Mouse (Mus musculus) liver, embryonic 15.5 days (tissue): ENCODE data around the gene Tmem178. TPM values are rescaled to one million over a fixed set of nuclear protein-coding genes. Genes with fewer than 3 reads are reported as not detected.
"Not testable (repeated sequence)": the region's sequence is repeated elsewhere in the genome, so short reads cannot be mapped to it uniquely, and the experiment has no call there.

Experiments used
- ATAC-seq: fragments of 200-750 bp; cut with Nextera tagmentation; 2 replicates; pipeline ENCODE4 v1.8.0; 2017; ENCODE audit warnings: moderate number of reproducible peaks, mild to moderate bottlenecking, moderate library complexity; ENCODE audit not compliant: insufficient read depth
- H3K27ac ChIP-seq: fragments of 300-500 bp; sonication (generic); replicated peaks from 2 replicates; pipeline ENCODE4 v1.5.1; 2015; ENCODE audit warnings: mild to moderate bottlenecking, inconsistent platforms
- H3K27me3 ChIP-seq: fragments of 300-500 bp; sonication (generic); 2 replicates; pipeline ENCODE4 v1.6.1; 2015; ENCODE audit warnings: mild to moderate bottlenecking, inconsistent platforms
- H3K36me3 ChIP-seq: fragments of 300-500 bp; sonication (generic); replicated peaks from 2 replicates; pipeline ENCODE4 v1.6.1; 2015; ENCODE audit warnings: moderate library complexity, mild to moderate bottlenecking, inconsistent platforms
- H3K4me1 ChIP-seq: fragments of 300-500 bp; sonication (generic); replicated peaks from 2 replicates; pipeline ENCODE4 v1.6.1; 2015; ENCODE audit warnings: inconsistent platforms
- H3K4me2 ChIP-seq: fragments of 300-500 bp; sonication (generic); 2 replicates; pipeline ENCODE4 v1.6.1; 2015; ENCODE audit warnings: moderate library complexity, mild to moderate bottlenecking, inconsistent platforms
- H3K4me3 ChIP-seq: fragments of 300-500 bp; sonication (generic); replicated peaks from 2 replicates; pipeline ENCODE4 v1.5.1; 2015; ENCODE audit warnings: mild to moderate bottlenecking, inconsistent platforms
- H3K9ac ChIP-seq: fragments of 300-500 bp; sonication (generic); 2 replicates; pipeline ENCODE4 v1.6.1; 2015; ENCODE audit warnings: moderate library complexity, mild to moderate bottlenecking, inconsistent platforms
- H3K9me3 ChIP-seq: fragments of 300-500 bp; sonication (generic); replicated peaks from 2 replicates; pipeline ENCODE4 v1.6.1; 2016; ENCODE audit warnings: inconsistent platforms
- WGBS: fragments of 180-500 bp; shearing (Covaris S2); methylation state at CpG from one replicate; pipeline ENCODE4 v1.1.7; 2015; ENCODE audit warnings: mixed read lengths; ENCODE audit not compliant: insufficient replicate concordance; 5-methylcytosine and 5-hydroxymethylcytosine counted together
- polyA plus RNA-seq: library from polyadenylated mRNA; unstranded; fragments of >200 nt; fragmentation: Nextera tagmentation; extraction: Ambion mirVana; gene quantifications from 2 replicates; pipeline ENCODE4 v1.2.1, GENCODE M21; 2015

The Tmem178 gene
- polyA plus RNA-seq, 1 experiment from 2014 or later: 0.23 TPM

DNA sequence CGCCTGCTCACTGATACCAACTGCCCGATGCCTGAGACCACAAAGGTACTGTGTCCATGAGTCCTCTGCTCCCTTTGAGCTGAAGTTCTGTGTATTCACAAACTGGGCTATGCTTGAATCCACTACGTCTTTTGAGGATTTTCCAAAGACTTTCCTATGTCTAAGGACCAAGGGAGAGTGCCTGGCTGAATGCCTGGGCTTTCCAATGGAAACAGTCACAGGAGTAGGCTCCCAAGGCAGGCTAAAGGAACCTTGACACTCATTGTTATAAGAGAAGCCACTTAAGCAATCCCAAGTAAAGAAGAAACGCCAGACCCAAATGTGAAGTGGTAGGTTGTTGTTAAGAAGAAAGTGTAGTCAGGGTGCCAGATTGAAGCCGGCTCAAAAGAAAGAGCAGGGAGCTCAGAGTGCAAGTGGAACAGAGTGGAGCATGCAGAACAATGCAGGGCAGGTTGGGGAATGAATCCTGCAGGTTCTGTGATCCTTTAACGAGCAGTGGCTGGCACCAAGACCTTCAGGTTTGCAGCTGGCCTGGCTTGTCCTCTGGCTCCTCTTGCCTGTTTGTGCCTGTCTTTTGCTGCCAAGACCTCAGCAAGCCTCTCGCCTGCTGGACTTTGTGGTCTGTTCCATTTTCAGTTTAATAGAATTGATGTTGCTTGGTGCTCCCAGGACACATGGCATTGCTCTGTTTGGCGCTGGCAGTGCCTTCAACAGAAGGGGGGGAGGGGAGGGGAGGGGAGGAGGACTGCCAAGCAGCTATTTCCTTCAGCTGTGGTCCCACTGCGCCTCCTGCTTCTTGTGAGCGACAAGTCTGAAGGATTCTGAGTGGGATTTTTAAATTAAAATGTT, 22.9 kb upstream of the Tmem178 start:
- WGBS: 54% methylated on average over 10 of the region's 10 CpGs
- H3K9me3 ChIP-seq: no peaks in the 10 kb centered on the region
- no peak overlapping the region for H3K9ac ChIP-seq
- no peaks in the 10 kb centered on the region for H3K36me3 ChIP-seq
- no peak for ATAC-seq
- no peak overlapping the region for H3K4me3 ChIP-seq
- H3K4me1 ChIP-seq: no peaks in the 10 kb centered on the region
- no peak overlapping the region for H3K4me2 ChIP-seq
- H3K27ac ChIP-seq: no peak overlapping the region
- H3K27me3 ChIP-seq: no peaks in the 10 kb centered on the region

DNA sequence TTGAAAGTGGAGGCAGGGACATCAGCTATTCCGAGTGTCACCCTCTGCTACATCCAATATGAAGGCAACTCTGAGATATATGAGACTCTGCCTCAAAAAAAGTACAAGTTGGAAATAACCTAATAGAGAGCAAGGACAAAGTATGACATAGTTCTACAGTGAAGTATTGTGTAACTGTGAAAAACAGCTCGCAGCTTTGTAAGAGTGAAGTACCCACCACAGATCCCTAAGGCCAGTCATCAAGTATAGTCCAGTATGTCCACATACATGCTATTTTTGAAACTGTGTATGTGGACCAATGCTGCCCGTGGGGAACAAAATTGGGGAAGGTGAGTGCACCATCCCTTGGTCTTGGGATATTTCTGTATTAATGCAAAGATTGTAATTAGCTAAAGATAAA, 18.9 kb upstream of the Tmem178 start:
- H3K4me1 ChIP-seq: no peaks in the 10 kb centered on the region
- no peak overlapping the region for H3K4me3 ChIP-seq
- no peak overlapping the region for H3K9ac ChIP-seq
- no peak overlapping the region for H3K27ac ChIP-seq
- ATAC-seq: no peak
- no peaks in the 10 kb centered on the region for H3K27me3 ChIP-seq
- no peak overlapping the region for H3K4me2 ChIP-seq
- 59% methylated on average over 3 of the region's 3 CpGs for WGBS
- no peaks in the 10 kb centered on the region for H3K9me3 ChIP-seq
- no peaks in the 10 kb centered on the region for H3K36me3 ChIP-seq

DNA sequence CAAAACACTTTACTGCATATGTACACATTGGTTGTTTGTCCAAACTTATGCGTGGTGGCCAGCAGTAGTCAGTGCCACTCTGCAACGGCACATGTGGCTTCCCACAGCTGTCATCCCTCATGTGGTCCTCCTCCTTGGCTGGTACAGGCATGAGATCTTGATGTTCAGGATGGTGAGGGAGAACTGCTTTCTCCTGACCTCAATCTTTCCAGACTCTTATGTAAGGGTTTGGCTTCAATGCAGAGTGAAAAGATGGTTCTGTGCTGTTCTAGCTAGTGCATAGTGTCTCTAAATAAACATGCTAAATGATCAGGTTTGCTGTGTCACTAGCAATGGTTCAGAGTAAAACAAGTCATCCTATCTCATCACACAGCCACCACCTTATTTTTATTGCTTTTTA, 17.3 kb upstream of the Tmem178 start:
- H3K4me1 ChIP-seq: no peaks in the 10 kb centered on the region
- no peaks in the 10 kb centered on the region for H3K9me3 ChIP-seq
- no peaks in the 10 kb centered on the region for H3K27me3 ChIP-seq
- H3K27ac ChIP-seq: no peak overlapping the region
- H3K4me2 ChIP-seq: no peak overlapping the region
- WGBS: 72% methylated on average over 2 of the region's 2 CpGs
- H3K36me3 ChIP-seq: no peaks in the 10 kb centered on the region
- H3K4me3 ChIP-seq: no peak overlapping the region
- H3K9ac ChIP-seq: no peak overlapping the region
- no peak for ATAC-seq

DNA sequence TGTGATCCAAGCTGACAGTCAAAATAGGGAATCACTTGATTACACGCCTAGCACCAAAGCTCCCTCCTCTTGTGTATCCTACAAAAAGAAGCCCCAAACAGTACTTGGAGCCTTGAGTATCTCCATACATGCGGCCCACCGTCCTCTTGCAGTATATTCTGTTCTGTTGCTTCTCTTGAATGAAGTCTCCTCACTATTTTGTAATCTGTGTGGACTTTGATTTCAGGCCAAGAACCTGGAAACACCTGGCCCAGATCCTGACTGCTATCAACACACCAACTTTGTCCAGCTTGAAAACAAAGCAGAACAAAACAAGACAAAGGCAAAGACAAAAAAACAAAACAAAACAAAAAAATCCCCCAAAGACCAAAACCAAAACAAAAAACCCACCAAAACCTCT, 11.7 kb upstream of the Tmem178 start:
- Histone ChIP-seq H3K4me1 (0 out of 2 replicates have a peak, but pooled peaks cover 2% of the 10 kb centered on the region), H3K4me2 (no peak overlapping the region), H3K4me3 (no peak overlapping the region), H3K27ac (no peak overlapping the region), H3K9ac (no peak overlapping the region), H3K9me3 (no peaks in the 10 kb centered on the region), H3K36me3 (no peaks in the 10 kb centered on the region), H3K27me3 (no peaks in the 10 kb centered on the region)
- WGBS: 61% methylated on average over 3 of the region's 3 CpGs
- no peak for ATAC-seq

DNA sequence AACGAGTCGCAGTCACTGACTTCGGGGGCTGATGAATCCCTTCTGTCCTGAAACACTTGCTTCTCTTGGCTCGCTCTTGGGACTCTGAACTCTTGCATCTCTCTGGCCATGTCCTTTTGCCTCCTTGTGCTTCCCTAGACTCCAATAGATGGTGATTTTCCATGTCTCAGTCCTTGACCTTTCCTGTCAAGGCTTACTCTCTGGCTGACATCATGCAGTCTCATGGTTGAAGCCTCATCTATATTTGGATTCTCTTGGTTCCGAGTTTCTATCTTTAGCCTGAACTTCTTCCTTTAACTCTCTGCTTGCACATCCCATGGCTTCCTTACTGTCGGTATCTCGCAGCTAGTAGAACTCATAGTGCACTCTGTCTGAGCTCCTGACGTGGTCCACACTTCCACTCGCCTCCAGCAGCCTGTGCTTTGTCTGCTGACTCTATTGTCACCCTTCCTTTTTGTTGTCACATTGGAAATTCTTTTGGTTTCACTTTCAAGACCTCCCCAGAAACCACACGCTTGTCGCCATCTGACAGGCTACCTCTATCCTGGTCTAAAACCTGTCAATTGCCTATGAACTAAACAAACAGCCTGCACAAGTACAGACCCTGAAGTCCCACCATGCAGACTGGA, 10.9 kb upstream of the Tmem178 start:
- WGBS: 38% methylated on average over 11 of the region's 11 CpGs
- no peak for ATAC-seq
- Histone ChIP-seq H3K4me3 (no peak overlapping the region), H3K4me2 (peak overlapping the region; percentile 18; the same call in 1 of the 2 replicates), H3K9me3 (no peaks in the 10 kb centered on the region), H3K9ac (no peak overlapping the region), H3K4me1 (0 out of 2 replicates have a peak, but pooled peaks cover 2% of the 10 kb centered on the region), H3K27me3 (no peaks in the 10 kb centered on the region), H3K36me3 (no peaks in the 10 kb centered on the region), H3K27ac (no peak overlapping the region)

DNA sequence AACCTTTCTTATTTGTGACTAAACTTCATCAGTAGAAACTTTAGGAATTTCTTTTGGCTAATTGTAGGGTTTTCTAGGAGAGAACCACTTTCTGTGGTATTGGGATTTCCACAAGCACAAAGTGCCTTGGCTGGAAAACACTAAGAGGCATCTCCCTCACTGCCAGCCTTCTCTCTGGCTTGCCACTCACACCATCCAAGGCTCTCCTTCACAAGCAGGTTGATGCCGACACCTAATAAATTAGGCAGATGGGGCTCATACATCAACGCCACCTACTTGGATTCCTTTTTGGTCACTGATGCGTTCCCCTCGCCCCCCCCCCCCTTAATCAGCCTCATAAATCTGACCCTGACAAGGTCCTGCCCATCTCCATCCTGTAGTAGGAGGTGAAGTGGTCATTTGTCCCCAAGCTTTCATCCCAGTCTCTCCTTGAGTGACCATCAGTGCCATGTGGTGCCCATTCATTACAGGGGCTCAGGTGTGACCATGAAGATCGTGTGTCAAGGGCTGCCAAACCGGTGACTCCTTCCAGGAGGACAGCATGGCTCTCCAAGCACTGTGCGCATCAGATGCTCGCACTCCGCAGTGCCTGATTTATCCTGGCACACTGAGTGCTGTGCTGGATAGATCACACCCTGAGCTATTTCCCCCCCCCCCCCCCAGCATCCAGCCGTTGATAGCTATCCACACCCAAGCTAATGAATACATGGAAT, 8.5 kb upstream of the Tmem178 start:
- Histone ChIP-seq H3K27me3 (no peaks in the 10 kb centered on the region), H3K4me2 (no peak overlapping the region), H3K36me3 (no peaks in the 10 kb centered on the region), H3K4me1 (0 out of 2 replicates have a peak, but pooled peaks cover 2% of the 10 kb centered on the region), H3K9ac (no peak overlapping the region), H3K27ac (no peak overlapping the region), H3K4me3 (no peak overlapping the region), H3K9me3 (no peaks in the 10 kb centered on the region)
- no peak for ATAC-seq
- 51% methylated on average over 10 of the region's 10 CpGs for WGBS

DNA sequence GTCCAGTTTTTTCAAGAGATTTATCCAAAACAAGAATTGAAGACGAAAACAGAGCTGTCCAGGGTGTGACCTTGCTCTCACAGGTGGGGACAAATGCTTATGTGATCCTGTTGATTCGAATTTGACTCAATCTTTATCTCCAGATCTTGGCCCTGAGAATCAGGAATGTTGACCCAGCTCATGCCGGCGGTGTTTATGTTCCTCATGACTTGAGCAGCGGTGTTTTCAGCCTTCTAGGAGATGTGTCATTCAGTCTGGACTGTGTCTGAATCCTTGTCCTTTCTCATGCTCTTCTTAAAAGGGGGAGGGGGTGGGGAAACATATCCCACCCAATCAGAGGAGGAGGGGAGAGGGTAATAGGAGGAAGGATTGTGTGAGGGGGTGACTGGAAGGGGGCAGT, 7.9 kb upstream of the Tmem178 start:
- no peaks in the 10 kb centered on the region for H3K27me3 ChIP-seq
- H3K9ac ChIP-seq: no peak overlapping the region
- ATAC-seq: no peak
- H3K4me1 ChIP-seq: 0 out of 2 replicates have a peak, but pooled peaks cover 2% of the 10 kb centered on the region
- no peak overlapping the region for H3K4me2 ChIP-seq
- H3K36me3 ChIP-seq: no peaks in the 10 kb centered on the region
- 53% methylated on average over 5 of the region's 5 CpGs for WGBS
- no peak overlapping the region for H3K4me3 ChIP-seq
- no peaks in the 10 kb centered on the region for H3K9me3 ChIP-seq
- H3K27ac ChIP-seq: no peak overlapping the region

DNA sequence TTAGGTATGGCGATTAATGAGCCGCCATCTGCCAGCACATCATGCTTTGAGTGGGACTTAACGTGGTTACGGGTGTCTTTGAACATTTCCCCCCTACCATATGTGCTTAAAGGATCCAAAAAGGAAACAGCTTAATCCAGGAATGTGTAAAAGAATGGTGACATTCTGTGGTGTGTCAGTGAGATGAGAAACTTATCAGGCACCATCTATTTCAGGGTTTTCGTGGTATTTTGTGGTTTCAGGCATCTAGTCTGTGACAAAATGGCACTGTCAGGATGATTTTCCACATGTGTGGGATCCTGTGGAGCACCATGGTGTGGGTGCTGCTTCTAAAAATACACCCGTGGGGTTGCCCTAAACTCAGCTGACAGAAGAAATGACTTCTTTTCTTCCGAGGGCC, 4.6 kb upstream of the Tmem178 start:
- Histone ChIP-seq H3K27ac (no peak overlapping the region), H3K9me3 (no peaks in the 10 kb centered on the region), H3K4me3 (no peak overlapping the region), H3K36me3 (no peaks in the 10 kb centered on the region), H3K9ac (no peak overlapping the region), H3K4me2 (no peak overlapping the region), H3K27me3 (peaks cover 31% of the 10 kb centered on the region), H3K4me1 (no peaks in the 10 kb centered on the region)
- no peak for ATAC-seq
- 57% methylated on average over 7 of the region's 7 CpGs for WGBS

DNA sequence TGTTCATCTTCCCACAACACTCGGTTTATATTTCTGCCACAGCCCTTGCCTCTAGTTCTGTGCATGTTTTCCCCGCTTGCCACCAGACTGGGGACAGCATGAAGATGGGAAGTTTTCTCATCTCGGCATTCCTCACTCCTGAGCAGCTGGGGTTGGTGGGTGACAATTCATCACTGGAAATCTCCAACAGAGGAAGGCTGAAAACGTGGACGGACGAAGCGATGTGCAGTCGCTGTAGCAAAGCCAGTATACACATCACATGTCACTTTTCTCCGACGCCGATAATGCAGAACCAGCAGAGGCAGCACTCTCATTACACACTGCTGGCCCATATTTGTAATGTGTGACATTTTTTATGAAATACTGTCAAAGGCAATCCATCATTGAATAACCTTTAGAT, 2.6 kb upstream of the Tmem178 start:
- no peak for ATAC-seq
- Histone ChIP-seq H3K4me3 (no peak overlapping the region), H3K27me3 (peaks cover 48% of the 10 kb centered on the region), H3K4me1 (no peaks in the 10 kb centered on the region), H3K36me3 (no peaks in the 10 kb centered on the region), H3K4me2 (no peak overlapping the region), H3K9ac (no peak overlapping the region), H3K27ac (no peak overlapping the region), H3K9me3 (no peaks in the 10 kb centered on the region)
- 63% methylated on average over 11 of the region's 11 CpGs for WGBS

DNA sequence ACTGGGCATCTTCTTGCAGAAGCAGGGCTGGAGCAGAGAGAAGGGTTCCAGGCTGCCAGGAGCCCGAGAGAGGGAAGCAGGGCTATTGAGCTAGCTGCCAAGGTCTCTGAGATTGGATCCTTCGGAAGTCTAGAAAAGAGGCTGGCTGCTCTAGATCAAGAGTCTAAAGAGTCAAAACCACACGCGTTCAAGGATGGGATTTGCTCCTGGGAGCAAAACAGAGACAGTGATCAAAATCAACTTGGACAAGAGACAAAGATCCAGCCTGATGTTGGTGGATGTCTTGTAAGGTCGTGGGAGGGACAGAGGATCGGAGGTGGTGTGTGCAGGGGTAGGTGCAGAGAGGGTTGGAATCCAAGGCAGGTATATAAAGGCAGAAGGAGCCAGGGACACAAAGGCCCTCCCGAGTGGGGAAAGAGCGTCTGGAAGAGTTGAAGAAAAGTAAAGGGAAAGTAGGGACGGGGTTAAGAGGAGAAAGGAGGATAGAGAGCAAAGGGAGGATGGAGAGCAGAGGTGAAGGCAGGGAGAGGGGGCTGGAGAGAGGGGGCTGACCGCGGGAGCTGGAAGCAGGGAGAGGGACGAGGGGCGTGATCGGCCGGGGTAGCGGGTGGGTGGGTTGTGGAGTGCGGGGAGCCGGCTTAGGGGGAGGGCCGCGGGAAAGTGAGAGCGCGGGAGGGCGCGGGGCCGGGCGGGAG, 450 bp upstream of the Tmem178 start:
- H3K9ac ChIP-seq: no peak overlapping the region
- peak overlapping the region; percentile 70 for H3K4me2 ChIP-seq
- no peaks in the 10 kb centered on the region for H3K9me3 ChIP-seq
- H3K27ac ChIP-seq: no peak overlapping the region
- peaks cover 53% of the 10 kb centered on the region for H3K27me3 ChIP-seq
- 6% methylated on average over 23 of the region's 26 CpGs for WGBS
- H3K4me3 ChIP-seq: peak overlapping the region; percentile 48
- H3K36me3 ChIP-seq: no peaks in the 10 kb centered on the region
- no peak for ATAC-seq
- no peaks in the 10 kb centered on the region for H3K4me1 ChIP-seq

DNA sequence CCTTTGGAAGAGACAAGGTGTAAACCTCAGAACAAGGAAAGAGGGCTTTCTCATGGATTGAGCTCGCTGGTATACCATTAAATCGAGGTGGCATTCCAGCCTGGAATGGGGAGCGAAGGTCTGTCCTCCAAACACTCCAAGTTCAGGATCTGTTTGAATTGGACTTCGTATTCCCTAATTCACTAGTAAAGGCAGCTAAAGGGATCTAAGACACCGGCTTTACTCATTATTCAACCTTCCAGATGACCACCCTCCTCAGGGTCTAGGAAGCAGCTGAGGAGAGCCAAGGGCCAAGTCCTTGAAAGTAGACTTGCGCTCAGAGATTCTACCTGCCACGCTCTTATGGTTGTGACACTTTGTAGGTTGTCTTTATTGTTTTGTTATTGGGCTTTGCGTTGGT, 1.1 kb downstream of the Tmem178 start:
- H3K9me3 ChIP-seq, H3K36me3 ChIP-seq, H3K4me1 ChIP-seq, H3K4me3 ChIP-seq, H3K4me2 ChIP-seq, ATAC-seq, H3K27ac ChIP-seq, H3K9ac ChIP-seq: not testable (repeated sequence)
- WGBS: 25% methylated on average over 8 of the region's 8 CpGs
- peaks cover 53% of the 10 kb centered on the region for H3K27me3 ChIP-seq
